Mouse (Mus musculus) cerebellum, adult (tissue): ENCODE measurements around the gene Aph1b.
"Not testable (repeated sequence)": the region's sequence is repeated elsewhere in the genome, so short reads cannot be mapped to it uniquely, and the experiment has no call there.

Experiments
- ATAC-seq: cut with Nextera tagmentation; 2 replicates; pipeline ENCODE4 v1.9.2; 2017; ENCODE audit warnings: mild to moderate bottlenecking, moderate library complexity, mixed read lengths; ENCODE audit not compliant: insufficient number of reproducible peaks, low FRiP score, low TSS enrichment

The Aph1b gene

DNA sequence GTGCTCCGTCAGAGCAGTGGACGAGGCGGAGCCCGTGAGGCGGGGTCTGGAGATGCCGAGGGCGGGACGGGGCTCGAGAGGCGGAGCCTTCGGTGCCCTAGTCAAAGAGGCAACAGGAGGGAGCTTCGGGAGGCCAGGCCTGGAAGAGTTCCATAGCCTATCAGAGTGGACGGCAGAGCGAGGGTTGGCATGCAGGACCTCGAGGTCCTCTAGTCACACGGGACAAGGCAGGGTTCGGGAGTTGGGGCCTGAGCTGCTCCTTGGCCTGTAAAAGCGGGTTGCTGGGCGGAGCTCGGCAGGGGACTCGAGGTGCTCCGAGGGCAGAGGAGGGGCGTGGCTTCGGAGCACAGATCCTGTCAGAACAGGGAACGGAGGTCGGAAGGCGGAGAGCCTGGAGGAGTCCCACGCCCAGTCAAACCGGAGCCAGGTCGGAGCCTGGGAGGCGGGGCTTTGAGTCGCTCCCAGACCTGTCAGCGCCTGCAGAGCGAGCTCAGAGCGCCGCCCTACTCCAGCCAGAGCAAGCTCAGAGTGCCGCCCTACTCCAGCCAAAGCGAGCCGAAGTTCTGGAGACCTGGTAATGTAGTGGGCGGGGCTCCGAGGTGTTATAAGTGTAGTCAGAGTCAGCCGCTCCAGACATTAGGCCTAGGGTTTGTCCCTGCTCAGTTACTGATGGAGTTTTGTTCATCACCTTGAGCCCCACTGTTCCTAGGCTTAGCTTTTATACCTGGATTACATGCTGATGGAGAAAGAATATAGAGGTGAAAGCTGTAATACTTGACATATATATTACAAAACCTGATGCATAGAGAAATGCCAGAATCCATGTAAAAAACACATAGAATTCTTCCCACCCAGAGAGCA lies at the start of gene Aph1b:
Gene Aph1b (minus strand): TSS at position 27 of the 861 bp plus-strand sequence.
- ATAC-seq = peak; percentile 95

DNA sequence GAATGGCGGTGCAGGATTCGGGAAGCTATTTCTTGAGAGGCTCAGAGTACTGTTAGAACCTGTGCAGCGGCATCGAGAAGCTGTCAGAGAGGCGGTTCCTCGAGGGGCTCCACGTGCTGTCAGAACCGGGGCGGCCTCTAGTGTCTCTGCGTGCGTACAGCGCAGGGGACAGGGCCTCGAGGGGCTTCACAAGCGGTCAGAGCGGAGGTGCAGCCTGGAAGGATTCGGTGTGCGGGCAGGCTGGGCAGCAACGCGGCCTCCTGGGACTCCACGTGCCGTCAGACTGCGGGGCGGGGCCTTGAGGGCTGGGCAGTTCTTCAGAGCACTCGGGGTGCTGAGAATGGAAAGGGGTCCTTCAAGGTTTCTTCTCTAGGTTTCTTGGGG lies 39.8 kb upstream of the Aph1b start:
- ATAC-seq = no peak

DNA sequence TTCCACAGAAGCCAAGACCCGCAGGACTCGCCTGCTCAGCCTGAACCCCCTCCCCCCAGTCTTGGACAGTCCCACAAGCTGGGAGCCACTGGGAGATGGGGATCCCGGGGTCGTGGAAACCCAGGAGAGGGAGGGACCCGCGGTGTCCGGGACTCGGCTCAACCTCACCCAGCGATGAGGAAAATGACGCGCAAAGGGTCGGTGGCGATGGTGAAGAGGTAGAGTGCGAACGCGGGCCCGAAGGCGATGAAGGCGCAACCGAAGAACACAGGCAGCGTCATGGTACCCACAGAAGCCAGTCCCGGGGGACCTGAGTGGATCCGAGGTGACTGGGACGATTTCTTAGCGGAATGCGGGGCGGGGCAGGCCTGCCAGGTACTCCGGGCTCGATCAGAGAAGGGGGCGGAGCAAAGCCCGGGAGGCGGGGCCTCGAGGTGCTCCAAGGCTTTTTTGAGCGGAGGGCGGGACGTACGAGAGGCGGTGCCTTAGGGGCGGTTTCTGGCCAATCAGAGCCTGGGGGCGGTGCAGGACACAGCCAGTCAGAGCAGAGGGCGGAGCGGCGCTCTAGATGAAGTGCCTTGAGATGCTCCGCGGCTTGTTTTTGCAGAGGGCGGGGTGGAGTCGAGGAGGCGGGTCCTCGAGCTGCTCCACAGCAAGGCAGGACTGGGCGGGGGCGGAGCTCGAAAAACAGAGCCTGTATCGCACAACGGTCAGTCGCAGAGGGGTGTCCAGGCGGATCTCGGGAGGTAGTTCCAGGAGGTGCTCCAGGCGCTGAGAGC lies 39.2 kb upstream of the Aph1b start, which contains the start of gene Aph1c:
Gene Aph1c (minus strand): TSS at position 409 of the 779 bp plus-strand sequence.
- peak; percentile 96 for ATAC-seq

- ATAC-seq = no peak
These were observed 38.6 kb upstream of the Aph1b start for GRCm38 (mm10) chr9:66833851-66834250.

- no peak for ATAC-seq
These were observed 37.1 kb upstream of the Aph1b start for GRCm38 (mm10) chr9:66832366-66832908.

GRCm38 (mm10) chr9:66825990-66826389 lies 30.7 kb upstream of the Aph1b start:
- ATAC-seq = no peak

DNA sequence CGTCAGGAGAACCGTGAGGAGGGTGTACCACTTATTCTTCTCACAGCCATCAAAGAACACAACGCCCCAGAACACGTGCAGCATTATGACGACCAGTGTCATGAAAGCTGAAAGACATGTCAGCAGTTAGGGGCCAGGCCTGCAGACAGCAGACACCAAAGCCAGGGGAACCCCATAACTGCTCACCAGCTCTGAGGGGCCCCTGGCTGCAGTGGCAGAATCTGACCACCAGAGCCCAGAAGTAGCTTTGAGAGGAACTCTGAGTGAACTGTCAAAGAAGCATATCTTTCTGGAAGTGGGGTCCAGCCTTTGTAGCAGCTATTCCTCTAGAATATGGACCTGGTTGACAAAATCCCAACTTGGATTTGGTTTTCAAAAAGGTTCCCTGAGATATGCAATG lies 27.0 kb upstream of the Aph1b start:
- ATAC-seq = not testable (repeated sequence)

- ATAC-seq = no peak
These were observed 25.7 kb upstream of the Aph1b start for GRCm38 (mm10) chr9:66820996-66821395.

- no peak for ATAC-seq
These were observed 18.1 kb upstream of the Aph1b start for GRCm38 (mm10) chr9:66813392-66813791.

DNA sequence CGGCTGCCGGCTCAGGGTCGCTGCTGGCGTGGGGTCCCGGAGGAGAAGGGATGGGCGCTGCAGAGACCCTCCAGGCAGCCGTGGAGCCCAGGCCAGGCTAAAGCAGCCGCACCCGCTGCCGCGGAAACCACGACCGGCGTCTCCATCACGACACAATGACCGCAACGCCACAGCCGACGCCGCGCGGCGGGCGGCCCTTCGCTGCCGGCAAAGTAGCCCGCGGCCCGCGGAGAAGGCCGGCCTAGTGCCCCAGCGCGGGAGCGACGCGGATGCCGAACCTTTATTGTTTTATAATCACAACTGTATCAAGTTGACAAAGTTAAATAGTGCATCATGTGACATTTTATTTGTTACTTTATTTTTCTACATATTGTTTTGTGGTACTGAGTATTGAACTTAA lies 10.7 kb upstream of the Aph1b start:
- ATAC-seq = not testable (repeated sequence)

GRCm38 (mm10) chr9:66801947-66802346 lies 6.7 kb upstream of the Aph1b start:
- no peak for ATAC-seq

GRCm38 (mm10) chr9:66796739-66797138 lies 1.4 kb upstream of the Aph1b start, which contains the start of gene Gm10647:
Gene Gm10647 (plus strand): TSS chr9:66797039.
- ATAC-seq = no peak

- no peak; the same call in 1 of the 2 replicates for ATAC-seq
These were observed 444 bp downstream of the Aph1b start for GRCm38 (mm10) chr9:66794629-66795463.

DNA sequence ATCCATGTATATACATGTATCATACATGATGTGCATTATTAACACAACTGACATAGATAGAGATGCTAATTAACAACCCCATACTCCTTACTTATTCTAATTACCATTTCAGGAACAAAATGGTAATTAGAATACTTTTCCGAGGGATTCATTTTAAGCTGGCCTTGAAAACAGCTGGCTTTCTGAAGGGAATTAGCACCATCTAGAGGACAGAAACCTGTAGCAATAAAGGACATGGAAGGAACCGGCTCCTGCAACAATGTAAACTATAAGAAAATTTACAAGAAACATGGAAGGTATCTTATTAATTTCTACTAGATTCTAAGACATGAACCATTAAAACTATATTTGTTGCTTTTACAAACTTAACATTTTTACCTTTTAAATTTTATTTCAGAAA lies 7.5 kb downstream of the Aph1b start:
- no peak for ATAC-seq

DNA sequence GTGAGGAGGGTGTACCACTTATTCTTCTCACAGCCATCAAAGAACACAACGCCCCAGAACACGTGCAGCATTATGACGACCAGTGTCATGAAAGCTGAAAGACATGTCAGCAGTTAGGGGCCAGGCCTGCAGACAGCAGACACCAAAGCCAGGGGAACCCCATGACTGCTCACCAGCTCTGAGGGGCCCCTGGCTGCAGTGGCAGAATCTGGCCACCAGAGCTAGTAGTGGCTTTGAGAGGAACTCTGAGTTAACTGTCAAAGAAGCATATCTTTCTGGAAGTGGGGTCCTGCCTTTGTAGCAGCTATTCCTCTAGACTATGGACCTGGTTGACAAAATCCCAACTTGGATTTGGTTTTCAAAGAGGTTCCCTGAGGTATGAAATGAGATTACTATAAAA lies 10.7 kb downstream of the Aph1b start:
- not testable (repeated sequence) for ATAC-seq

- ATAC-seq = no peak
These were observed 24.6 kb downstream of the Aph1b start for GRCm38 (mm10) chr9:66770701-66771100.

DNA sequence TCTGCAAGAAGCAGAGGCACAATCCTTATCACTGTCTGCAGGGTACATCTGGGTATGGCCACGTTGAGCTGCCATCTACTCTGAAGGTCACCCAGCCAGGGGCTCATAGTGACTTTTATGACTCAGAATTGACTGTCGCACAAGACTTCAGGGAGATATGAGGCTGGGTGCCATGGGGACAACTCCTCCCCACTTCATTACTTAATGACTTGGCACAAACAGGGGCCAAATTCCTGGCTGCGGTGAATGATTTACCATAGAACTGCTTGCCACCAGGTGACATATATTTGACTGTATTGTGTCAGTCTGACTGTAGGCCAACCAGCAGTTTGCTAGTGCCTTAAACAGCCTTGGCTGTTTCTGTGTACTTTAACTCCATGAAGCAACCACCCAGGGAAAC lies 26.0 kb downstream of the Aph1b start:
- ATAC-seq = no peak

GRCm38 (mm10) chr9:66768721-66769120 lies 26.6 kb downstream of the Aph1b start:
- ATAC-seq = no peak

DNA sequence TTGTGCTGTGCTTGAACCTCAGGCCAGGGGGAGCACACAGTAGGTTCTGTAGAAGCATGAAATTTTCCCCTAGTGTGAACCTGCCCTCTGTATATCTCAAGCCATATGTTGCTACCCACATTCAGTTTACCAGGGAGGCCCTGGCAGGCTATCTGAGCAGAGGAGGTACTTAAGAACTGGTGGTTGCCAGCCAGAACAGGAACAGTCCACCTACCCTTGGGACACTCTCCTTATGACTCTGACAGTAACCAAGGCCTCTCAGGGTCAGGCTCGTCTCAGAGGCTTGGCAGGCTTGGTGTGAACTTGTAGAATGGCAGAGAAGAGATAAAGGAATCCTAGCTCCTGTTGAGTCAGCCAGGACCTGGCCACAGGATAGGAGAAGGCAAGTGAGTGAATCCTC lies 34.3 kb downstream of the Aph1b start:
- ATAC-seq = no peak

GRCm38 (mm10) chr9:66752849-66753248 lies 42.4 kb downstream of the Aph1b start:
- ATAC-seq = no peak
